Mouse (Mus musculus) WW6 (cell line): ENCODE measurements around the gene Tent4a.

Source experiments
- DNase-seq: peaks from one replicate; pipeline ENCODE4 v3.0.0-alpha.2; 2013; ENCODE audit warnings: low read depth, low spot score

Tent4a gene

DNA sequence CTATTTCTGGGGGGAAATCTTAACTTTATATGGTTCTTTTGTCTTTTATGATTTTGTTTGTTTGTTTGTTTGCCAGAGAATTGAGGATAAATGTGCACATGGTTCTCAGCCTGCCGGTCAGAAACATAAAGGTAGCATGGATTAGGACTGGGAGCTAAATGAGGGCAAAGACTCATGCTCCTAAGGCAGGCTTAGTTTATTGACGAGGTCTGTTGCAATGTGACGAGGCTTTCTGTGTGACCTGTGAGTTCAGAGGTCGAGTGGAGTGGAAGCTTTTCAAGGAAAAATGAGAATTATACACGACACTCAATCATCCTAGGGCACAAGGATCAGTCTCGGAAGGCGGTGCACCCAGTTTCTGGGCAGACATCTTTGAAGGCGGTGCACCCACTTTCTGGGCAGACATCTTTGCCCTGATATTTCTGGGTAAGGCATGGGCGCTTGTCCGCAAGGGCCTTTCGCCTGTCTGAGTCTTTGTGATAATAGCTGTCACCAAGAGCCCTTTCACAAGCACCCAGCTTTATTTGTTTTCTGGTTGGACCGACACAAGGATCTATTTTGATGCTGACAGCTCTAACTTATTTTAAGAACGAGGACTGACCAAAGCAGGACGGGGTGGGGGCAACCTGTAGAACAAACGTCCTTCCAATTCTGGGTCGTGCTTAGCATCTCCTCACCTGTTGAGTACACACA lies 13.2 kb upstream of the Tent4a start:
- DNase-seq = no peak

GRCm38 (mm10) chr13:69545019-69545418 lies 10.6 kb upstream of the Tent4a start:
- peak; percentile 50 for DNase-seq

- DNase-seq = no peak
Measured at GRCm38 (mm10) chr13:69543595-69543994, 9.2 kb upstream of the Tent4a start.

GRCm38 (mm10) chr13:69542571-69543352 lies 8.3 kb upstream of the Tent4a start:
- no peak for DNase-seq

- no peak for DNase-seq
Measured at GRCm38 (mm10) chr13:69541776-69542175, 7.4 kb upstream of the Tent4a start.

DNA sequence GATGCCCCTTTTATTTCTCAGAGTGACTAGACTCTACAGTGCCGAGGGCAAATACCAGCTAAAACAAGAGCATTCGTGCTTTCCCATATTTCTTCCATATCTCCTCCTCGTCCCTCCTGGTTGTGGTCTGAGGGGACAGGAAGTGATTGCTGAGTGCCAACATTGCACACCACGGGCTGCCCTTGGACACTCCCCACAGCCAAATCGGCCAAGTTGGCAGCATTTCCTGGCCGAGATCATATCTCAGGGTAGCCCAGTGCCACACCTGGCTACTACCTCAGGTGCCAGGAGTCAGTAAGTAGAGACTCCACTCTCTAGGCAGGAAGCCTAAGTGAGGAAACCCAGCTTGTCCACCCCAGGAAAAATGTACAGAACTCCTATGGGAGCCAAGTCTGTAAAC lies 6.8 kb upstream of the Tent4a start:
- DNase-seq = no peak

DNA sequence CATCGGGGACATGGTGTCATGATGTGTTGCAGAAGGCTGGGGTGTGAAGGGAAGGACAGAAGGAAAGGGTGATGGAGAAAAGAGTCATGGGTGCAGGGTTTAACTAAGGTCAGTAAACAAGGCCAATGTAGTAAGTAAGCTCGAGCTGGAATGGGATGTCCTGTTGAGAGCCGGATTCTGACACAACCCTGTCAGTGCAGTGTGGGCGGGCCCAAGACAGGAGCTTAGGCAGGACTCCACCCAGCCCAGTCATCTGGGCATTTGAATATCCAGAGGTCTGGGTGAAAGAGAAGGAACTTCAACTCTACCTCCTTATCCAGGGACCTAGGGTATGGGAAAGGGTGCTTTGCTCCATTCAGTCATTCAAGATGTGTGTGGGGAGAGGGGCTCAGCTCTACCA lies 3.9 kb upstream of the Tent4a start:
- no peak for DNase-seq

- DNase-seq = no peak
Measured at GRCm38 (mm10) chr13:69537366-69537765, 2.9 kb upstream of the Tent4a start.

- DNase-seq = no peak
Measured at GRCm38 (mm10) chr13:69536021-69536420, 1.6 kb upstream of the Tent4a start.

GRCm38 (mm10) chr13:69534654-69535551 lies 486 bp upstream of the Tent4a start:
- DNase-seq = peak; percentile 90

- no peak for DNase-seq
Measured at GRCm38 (mm10) chr13:69533405-69534333, 748 bp downstream of the Tent4a start, which contains the start of gene Nsun2. Gene Nsun2, plus strand, starts transcription at chr13:69533746.

GRCm38 (mm10) chr13:69532893-69533404 lies 1.5 kb downstream of the Tent4a start:
- DNase-seq = no peak

GRCm38 (mm10) chr13:69532101-69532892 lies 2.1 kb downstream of the Tent4a start:
- DNase-seq = no peak

DNA sequence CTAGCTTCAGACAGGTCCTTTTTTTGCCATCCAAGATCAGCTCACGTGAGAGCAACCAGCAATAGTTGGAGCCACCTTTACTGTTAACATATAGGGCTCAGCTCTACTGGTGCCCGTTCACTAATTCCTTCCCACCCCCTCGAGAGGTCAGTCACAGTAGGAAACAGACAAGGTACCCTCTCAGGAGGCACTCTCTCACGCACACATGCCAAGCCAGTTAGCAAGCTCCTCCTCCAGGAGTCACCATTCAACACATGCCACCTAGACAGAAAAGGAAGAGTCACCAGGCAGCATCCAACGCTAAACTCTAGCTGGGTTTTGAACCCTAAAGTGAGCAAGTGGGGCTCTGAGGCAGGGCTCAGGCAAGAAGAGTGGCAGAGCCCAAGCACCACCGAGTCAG lies 3.0 kb downstream of the Tent4a start:
- DNase-seq = no peak

DNA sequence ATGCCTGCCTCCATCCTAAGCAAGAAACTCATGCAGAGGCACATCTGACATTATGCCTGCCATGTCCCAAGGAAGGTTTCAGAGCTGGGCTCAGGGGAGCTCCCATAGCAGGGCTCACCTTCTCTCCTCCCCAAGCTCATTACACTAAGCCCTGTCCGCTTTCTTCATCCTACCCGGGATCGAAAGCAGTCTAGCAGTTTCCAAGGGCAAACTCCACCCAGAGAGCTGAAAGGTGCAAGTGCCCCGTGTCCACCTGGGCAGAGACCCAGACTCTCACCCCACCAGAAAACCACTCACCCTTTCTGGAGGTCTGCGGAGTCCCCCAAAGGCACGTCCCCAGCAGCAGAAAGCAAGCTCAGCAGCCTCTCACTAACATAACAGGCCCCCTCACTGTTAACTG lies 3.5 kb downstream of the Tent4a start:
- no peak for DNase-seq

- no peak for DNase-seq
Measured at GRCm38 (mm10) chr13:69530156-69530555, 4.3 kb downstream of the Tent4a start.

DNA sequence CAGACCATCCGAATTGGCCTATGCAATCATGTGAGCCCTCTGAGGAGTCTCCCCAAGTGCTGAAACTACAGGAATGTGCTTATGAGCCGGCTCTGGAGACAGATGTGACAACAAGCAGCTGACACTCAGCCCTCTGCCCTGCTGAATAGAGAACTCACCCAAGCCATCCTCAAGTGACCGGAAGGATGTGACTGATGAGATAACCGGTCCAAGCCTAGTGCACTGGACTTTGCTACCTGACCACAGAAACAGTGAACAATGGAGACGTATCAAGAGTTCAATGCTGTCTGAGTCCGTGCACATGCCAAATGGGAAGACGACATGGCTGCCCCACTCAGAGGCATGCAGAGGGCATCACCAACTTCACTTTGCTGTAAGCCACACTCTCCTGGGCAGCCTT lies 5.9 kb downstream of the Tent4a start:
- DNase-seq = no peak

DNA sequence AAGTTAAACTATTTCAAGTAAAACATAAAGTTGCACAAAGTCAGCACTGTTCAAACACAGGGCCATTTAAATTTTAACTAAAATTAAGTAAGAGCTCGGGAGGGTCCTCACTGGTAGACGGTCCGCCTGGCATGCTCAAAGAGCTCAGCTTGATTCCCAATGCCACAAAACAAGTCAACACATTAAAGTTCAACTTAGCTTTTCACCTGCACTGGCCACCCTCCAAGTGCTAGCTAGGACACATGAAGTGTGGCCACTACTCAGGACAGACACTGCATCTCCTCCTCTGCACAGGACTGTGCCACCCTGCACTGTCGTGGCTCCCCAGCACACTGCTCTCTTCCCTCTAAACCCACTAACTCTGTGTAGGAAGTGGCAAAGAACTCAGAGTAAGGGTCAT lies 8.6 kb downstream of the Tent4a start:
- DNase-seq = no peak

GRCm38 (mm10) chr13:69524158-69524530 lies 10.3 kb downstream of the Tent4a start:
- DNase-seq = no peak
